Mouse (Mus musculus) midbrain, embryonic 14.5 days (tissue): ENCODE measurements around the gene Gm6169. TPM values are rescaled to one million over a fixed set of nuclear protein-coding genes. Genes with fewer than 3 reads are reported as not detected.
A peak's percentile ranks its signal among the peaks of the same experiment; 100 is the strongest.

Experiments used
- ATAC-seq: fragments of 200-750 bp; cut with Nextera tagmentation; 2 replicates; pipeline ENCODE4 v1.8.0; 2017; ENCODE audit warnings: moderate number of reproducible peaks, moderate library complexity; ENCODE audit not compliant: low FRiP score, low TSS enrichment
- DNase-seq: peaks from one replicate; pipeline ENCODE4 v3.0.0-alpha.2; 2015
- H3K27ac ChIP-seq: fragments of 300-500 bp; sonication (generic); replicated peaks from 2 replicates; pipeline ENCODE4 v1.5.1; 2014; ENCODE audit warnings: mild to moderate bottlenecking, low read depth, low read length, moderate library complexity
- H3K27me3 ChIP-seq: fragments of 300-500 bp; sonication (generic); 2 replicates; pipeline ENCODE4 v1.6.1; 2014; ENCODE audit warnings: low read length, control low read depth, mixed read lengths; ENCODE audit not compliant: control insufficient read depth, insufficient read depth
- H3K36me3 ChIP-seq: fragments of 300-500 bp; sonication (generic); 2 replicates; pipeline ENCODE4 v1.6.1; 2014; ENCODE audit warnings: low read length, control low read depth; ENCODE audit not compliant: control insufficient read depth, insufficient read depth
- H3K4me1 ChIP-seq: fragments of 300-500 bp; sonication (generic); 2 replicates; pipeline ENCODE4 v1.6.1; 2014; ENCODE audit warnings: mild to moderate bottlenecking, antibody characterized with exemption, low read length, control low read depth; ENCODE audit not compliant: control insufficient read depth, insufficient read depth
- H3K4me2 ChIP-seq: fragments of 300-500 bp; sonication (generic); 2 replicates; pipeline ENCODE4 v1.6.1; 2014; ENCODE audit warnings: mild to moderate bottlenecking, low read length, moderate library complexity
- H3K4me3 ChIP-seq: fragments of 300-500 bp; sonication (generic); replicated peaks from 2 replicates; pipeline ENCODE4 v1.5.1; 2014; ENCODE audit warnings: low read depth, low read length
- H3K9ac ChIP-seq: fragments of 300-500 bp; sonication (generic); replicated peaks from 2 replicates; pipeline ENCODE4 v1.6.1; 2014; ENCODE audit warnings: mild to moderate bottlenecking, low read length, moderate library complexity
- H3K9me3 ChIP-seq: fragments of 300-500 bp; sonication (generic); 2 replicates; pipeline ENCODE4 v1.6.1; 2016; ENCODE audit warnings: low read length, control low read depth, mixed read lengths; ENCODE audit not compliant: control insufficient read depth
- WGBS: fragments of 180-500 bp; shearing (Covaris S2); extraction: QIAGEN DNeasy Blood & Tissue Kit; methylation state at CpG from one replicate; pipeline ENCODE4 v1.1.7; 2014; 5-methylcytosine and 5-hydroxymethylcytosine counted together
- polyA plus RNA-seq: library from polyadenylated mRNA; unstranded; fragments of >200 nt; fragmentation: Nextera tagmentation; extraction: Ambion mirVana; gene quantifications from 2 replicates; pipeline ENCODE4 v1.2.1, GENCODE M21; 2014

The Gm6169 gene
- polyA plus RNA-seq, 1 experiment from 2014 or later = 0.61 TPM

GRCm38 (mm10) chr13:97051158-97051557, 47.9 kb downstream of the Gm6169 start:
- WGBS = 86% methylated on average over 6 of the region's 6 CpGs
- Histone ChIP-seq H3K9me3 (no peaks in the 10 kb centered on the region), H3K4me1 (no peaks in the 10 kb centered on the region), H3K9ac (no peak overlapping the region), H3K4me2 (no peak overlapping the region), H3K4me3 (no peak overlapping the region), H3K36me3 (no peaks in the 10 kb centered on the region), H3K27me3 (no peaks in the 10 kb centered on the region), H3K27ac (no peak overlapping the region)
- peak; percentile 30 for DNase-seq
- ATAC-seq = no peak

Other genes starting within 250 kb of the Gm6169 start
- gene Gcnt4, start 174.5 kb downstream of the Gm6169 start, polyA plus RNA-seq = 0.07 and 0.14 TPM in 2 replicates
- gene 1700029F12Rik, start 64.9 kb downstream of the Gm6169 start, polyA plus RNA-seq = not detected in 2 replicates
- 32.7 and 37.9 TPM in 2 replicates for gene Fam169a, start 32.0 kb downstream of the Gm6169 start, polyA plus RNA-seq
- 26.9 and 36.5 TPM in 2 replicates for gene Gfm2, start 38.7 kb upstream of the Gm6169 start, polyA plus RNA-seq
- gene Nsa2, start 38.7 kb upstream of the Gm6169 start, polyA plus RNA-seq = 46.1 and 48.1 TPM in 2 replicates
- 32.4 and 38.7 TPM in 2 replicates for gene Hexb, start 99.1 kb upstream of the Gm6169 start, polyA plus RNA-seq
- 94.2 and 99.0 TPM in 2 replicates for gene Enc1, start 141.9 kb upstream of the Gm6169 start, polyA plus RNA-seq